Mouse (Mus musculus): ENCODE data around the gene Atp6v1b1.

DNA sequence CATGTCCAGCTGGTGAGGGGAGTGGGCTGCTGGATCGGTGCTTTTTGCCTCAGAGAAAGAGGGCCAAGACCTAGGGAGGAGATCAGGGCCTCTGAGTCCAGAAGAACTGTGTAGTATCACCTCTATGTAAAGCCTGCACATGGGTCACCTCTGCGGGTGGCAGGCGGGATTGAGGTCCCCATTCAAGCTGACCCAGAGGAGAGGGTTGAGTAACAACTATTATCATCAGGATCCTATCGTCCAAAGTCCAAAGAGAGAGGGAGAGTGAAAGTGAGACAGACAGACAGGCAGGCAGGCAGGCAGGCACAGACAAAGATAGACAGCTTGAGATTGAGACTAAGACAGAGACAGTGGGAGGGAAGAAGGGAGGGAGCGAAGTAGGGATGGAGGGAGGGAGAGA lies 422 bp downstream of the Atp6v1b1 start:
- no peak for TF ChIP-seq CTCF (IDR thresholded peaks at IDR 0.05; ENCODE audit: insufficient read depth, low read depth, low read length)
- TF ChIP-seq POLR2A (IDR thresholded peaks at IDR 0.05; ENCODE audit: insufficient read depth, low read depth, low read length), result no peak
